In genomic region chr17:29399241-29399910, GRCm38 (mm10) we compare ENCODE assay signal across 8 mouse cellular contexts. TPM values are rescaled to one million over a fixed set of nuclear protein-coding genes. Genes with fewer than 3 reads are reported as not detected.
DNase-seq lines count a peak whose midpoint lies in the region; ATAC-seq and TF ChIP-seq lines count a peak whose summit lies in the region.

No protein-coding gene starts in this region.

- peaks cover 49% of the 10 kb centered on the region for H3K4me1 ChIP-seq in forebrain, embryonic 10.5 days
- peaks cover 12% of the 10 kb centered on the region for H3K4me1 ChIP-seq in forebrain, embryonic 11.5 days (replicated peaks; ENCODE audit: control insufficient read depth, insufficient read depth, low read length)
- peaks cover 20% of the 10 kb centered on the region for H3K4me1 ChIP-seq in midbrain, embryonic 14.5 days (ENCODE audit: control insufficient read depth, insufficient read depth, low read length)
- peaks cover 6% of the 10 kb centered on the region; the same call in 1 of the 2 replicates for H3K4me1 ChIP-seq in midbrain, postnatal 0 days (ENCODE audit: insufficient read depth, low read length)
- peaks cover 62% of the 10 kb centered on the region for H3K4me1 ChIP-seq in liver, embryonic 13.5 days (replicated peaks)
- peaks cover 26% of the 10 kb centered on the region for H3K4me1 ChIP-seq in stomach, embryonic 16.5 days (ENCODE audit: control insufficient read depth, insufficient read depth, low read length)

- TF ChIP-seq CTCF in midbrain, postnatal 0 days (IDR thresholded peaks at IDR 0.05): no peak

- no peak for DNase-seq in forebrain, embryonic 10.5 days (ENCODE audit: extremely low spot score, low spot score)
- DNase-seq in forebrain, embryonic 11.5 days (ENCODE audit: low spot score): no peak
- DNase-seq in midbrain, embryonic 14.5 days: peak; percentile 45
- DNase-seq in midbrain, postnatal 0 days (ENCODE audit: low spot score): no peak
- no peak for DNase-seq in liver, embryonic 13.5 days
- no peak for DNase-seq in right cerebral cortex, postnatal 4 days

- no peaks in the 10 kb centered on the region for H3K9me3 ChIP-seq in forebrain, embryonic 10.5 days
- H3K9me3 ChIP-seq in forebrain, embryonic 11.5 days (ENCODE audit: control insufficient read depth, low read length): no peaks in the 10 kb centered on the region
- no peaks in the 10 kb centered on the region for H3K9me3 ChIP-seq in midbrain, embryonic 14.5 days (ENCODE audit: control insufficient read depth, low read length)
- no peaks in the 10 kb centered on the region for H3K9me3 ChIP-seq in midbrain, postnatal 0 days (ENCODE audit: low read length)
- H3K9me3 ChIP-seq in liver, embryonic 13.5 days (replicated peaks): no peaks in the 10 kb centered on the region
- no peaks in the 10 kb centered on the region for H3K9me3 ChIP-seq in stomach, embryonic 16.5 days (replicated peaks; ENCODE audit: control insufficient read depth, low read length)

- no peak overlapping the region for H3K9ac ChIP-seq in forebrain, embryonic 11.5 days (ENCODE audit: low read length)
- H3K9ac ChIP-seq in midbrain, embryonic 14.5 days (replicated peaks; ENCODE audit: low read length): no peak overlapping the region
- no peak overlapping the region for H3K9ac ChIP-seq in midbrain, postnatal 0 days (replicated peaks; ENCODE audit: low read length, poor library complexity, severe bottlenecking)
- H3K9ac ChIP-seq in liver, embryonic 13.5 days: peak overlapping the region; percentile 78
- H3K9ac ChIP-seq in stomach, embryonic 16.5 days (ENCODE audit: low read length): no peak overlapping the region; the same call in 1 of the 2 replicates

- peak overlapping the region; percentile 90 for H3K27ac ChIP-seq in forebrain, embryonic 10.5 days
- no peak overlapping the region for H3K27ac ChIP-seq in forebrain, embryonic 11.5 days (ENCODE audit: low read depth, low read length)
- no peak overlapping the region for H3K27ac ChIP-seq in midbrain, embryonic 14.5 days (replicated peaks; ENCODE audit: low read depth, low read length)
- no peak overlapping the region for H3K27ac ChIP-seq in midbrain, postnatal 0 days (ENCODE audit: low read depth, low read length)
- H3K27ac ChIP-seq in liver, embryonic 13.5 days: peak overlapping the region; percentile 93
- H3K27ac ChIP-seq in stomach, embryonic 16.5 days (ENCODE audit: low read length): peak overlapping the region; percentile 87; the same call in 1 of the 2 replicates

- 26% methylated on average over 14 of the region's 14 CpGs for WGBS in forebrain, embryonic 10.5 days
- WGBS in forebrain, embryonic 11.5 days: 41% methylated on average over 14 of the region's 14 CpGs
- WGBS in midbrain, embryonic 14.5 days: 46% methylated on average over 14 of the region's 14 CpGs
- 48% methylated on average over 14 of the region's 14 CpGs for WGBS in midbrain, postnatal 0 days
- WGBS in liver, embryonic 13.5 days (ENCODE audit: insufficient replicate concordance): 68% methylated on average over 14 of the region's 14 CpGs
- 56% methylated on average over 14 of the region's 14 CpGs for WGBS in stomach, embryonic 16.5 days

- ATAC-seq in forebrain, embryonic 11.5 days (replicated peaks; ENCODE audit: low FRiP score): no peak
- no peak for ATAC-seq in midbrain, embryonic 14.5 days (ENCODE audit: low FRiP score, low TSS enrichment)
- ATAC-seq in midbrain, postnatal 0 days (ENCODE audit: low FRiP score): no peak
- ATAC-seq in liver, embryonic 13.5 days (ENCODE audit: low read depth): no peak
- no peak for ATAC-seq in stomach, embryonic 16.5 days (ENCODE audit: insufficient read depth, low FRiP score)
- ATAC-seq in erythroid progenitor cell, adult 5-6 weeks (replicated peaks; ENCODE audit: low FRiP score, poor library complexity, severe bottlenecking): no peak

- H3K36me3 ChIP-seq in forebrain, embryonic 10.5 days (replicated peaks): no peaks in the 10 kb centered on the region
- no peaks in the 10 kb centered on the region for H3K36me3 ChIP-seq in forebrain, embryonic 11.5 days (ENCODE audit: control insufficient read depth, insufficient read depth, low read length)
- no peaks in the 10 kb centered on the region for H3K36me3 ChIP-seq in midbrain, embryonic 14.5 days (ENCODE audit: control insufficient read depth, insufficient read depth, low read length)
- no peaks in the 10 kb centered on the region for H3K36me3 ChIP-seq in midbrain, postnatal 0 days (ENCODE audit: insufficient read depth, low read length)
- H3K36me3 ChIP-seq in liver, embryonic 13.5 days: no peaks in the 10 kb centered on the region
- H3K36me3 ChIP-seq in stomach, embryonic 16.5 days (ENCODE audit: control insufficient read depth, insufficient read depth, low read length): no peaks in the 10 kb centered on the region

- peaks cover 58% of the 10 kb centered on the region for H3K27me3 ChIP-seq in forebrain, embryonic 10.5 days (ENCODE audit: poor library complexity, severe bottlenecking)
- H3K27me3 ChIP-seq in forebrain, embryonic 11.5 days (ENCODE audit: control insufficient read depth, insufficient read depth, low read length): no peaks in the 10 kb centered on the region; the same call in 1 of the 2 replicates
- no peaks in the 10 kb centered on the region for H3K27me3 ChIP-seq in midbrain, embryonic 14.5 days (ENCODE audit: control insufficient read depth, insufficient read depth, low read length)
- no peaks in the 10 kb centered on the region for H3K27me3 ChIP-seq in midbrain, postnatal 0 days (ENCODE audit: insufficient read depth, low read length)
- no peaks in the 10 kb centered on the region for H3K27me3 ChIP-seq in liver, embryonic 13.5 days
- H3K27me3 ChIP-seq in stomach, embryonic 16.5 days (ENCODE audit: control insufficient read depth, insufficient read depth, low read length): no peaks in the 10 kb centered on the region

- H3K4me2 ChIP-seq in forebrain, embryonic 11.5 days (ENCODE audit: low read depth, low read length, severe bottlenecking): no peak overlapping the region
- no peak overlapping the region for H3K4me2 ChIP-seq in midbrain, embryonic 14.5 days (ENCODE audit: low read length)
- H3K4me2 ChIP-seq in midbrain, postnatal 0 days (ENCODE audit: low read depth, low read length, poor library complexity, severe bottlenecking): no peak overlapping the region
- H3K4me2 ChIP-seq in liver, embryonic 13.5 days: peak overlapping the region; percentile 89; the same call in 1 of the 2 replicates
- no peak overlapping the region for H3K4me2 ChIP-seq in stomach, embryonic 16.5 days (ENCODE audit: low read depth, low read length)

- H3K4me3 ChIP-seq in forebrain, embryonic 10.5 days: no peak overlapping the region
- no peak overlapping the region for H3K4me3 ChIP-seq in forebrain, embryonic 11.5 days (ENCODE audit: low read depth, low read length)
- H3K4me3 ChIP-seq in midbrain, embryonic 14.5 days (replicated peaks; ENCODE audit: low read depth, low read length): no peak overlapping the region
- H3K4me3 ChIP-seq in midbrain, postnatal 0 days (ENCODE audit: low read depth, low read length): no peak overlapping the region
- H3K4me3 ChIP-seq in liver, embryonic 13.5 days (replicated peaks): no peak overlapping the region
- no peak overlapping the region for H3K4me3 ChIP-seq in stomach, embryonic 16.5 days (replicated peaks; ENCODE audit: low read length)

RNA-seq across cellular contexts. Expression of gene Fgd2, which starts 38.7 kb away (rescaled TPM):
- polyA plus RNA-seq in forebrain, embryonic 10.5 days (2016; fragmentation: Nextera tagmentation; extraction: Ambion mirVana): 5.4 and 6.3 TPM in 2 replicates
- polyA plus RNA-seq in forebrain, embryonic 11.5 days (2014; fragmentation: Nextera tagmentation; extraction: Ambion mirVana): 2.4 TPM in 2 replicates
- 4.4 and 4.9 TPM in 2 replicates for polyA plus RNA-seq in midbrain, embryonic 14.5 days (2014; fragmentation: Nextera tagmentation; extraction: Ambion mirVana)
- total RNA-seq in midbrain, postnatal 0 days (2014; rRNA removed): 13.4 and 27.3 TPM in 2 replicates
- 14.4 and 16.5 TPM in 2 replicates for polyA plus RNA-seq in midbrain, postnatal 0 days (2015; fragmentation: Nextera tagmentation; extraction: Ambion mirVana)
- polyA plus RNA-seq in liver, embryonic 13.5 days (2015; fragmentation: Nextera tagmentation; extraction: Ambion mirVana): 4.5 and 5.0 TPM in 2 replicates
- 12.1 and 13.1 TPM in 2 replicates for polyA plus RNA-seq in stomach, embryonic 16.5 days (2015; fragmentation: Nextera tagmentation; extraction: Ambion mirVana)
- 4.0 and 6.3 TPM in 2 replicates for total RNA-seq in erythroid progenitor cell, adult 5-6 weeks (2015; ENCODE audit: low replicate concordance)
- 0.98 and 5.0 TPM in 2 replicates for total RNA-seq in erythroid progenitor cell, adult 5-6 weeks (2017; ENCODE audit: low replicate concordance)

RNA-seq across cellular contexts. Expression of gene Mtch1, which starts 51.6 kb away (rescaled TPM):
- 255 and 270 TPM in 2 replicates for polyA plus RNA-seq in forebrain, embryonic 10.5 days (2016; fragmentation: Nextera tagmentation; extraction: Ambion mirVana)
- polyA plus RNA-seq in forebrain, embryonic 11.5 days (2014; fragmentation: Nextera tagmentation; extraction: Ambion mirVana): 332 and 420 TPM in 2 replicates
- 533 and 550 TPM in 2 replicates for polyA plus RNA-seq in midbrain, embryonic 14.5 days (2014; fragmentation: Nextera tagmentation; extraction: Ambion mirVana)
- 605 and 625 TPM in 2 replicates for total RNA-seq in midbrain, postnatal 0 days (2014; rRNA removed)
- 510 and 517 TPM in 2 replicates for polyA plus RNA-seq in midbrain, postnatal 0 days (2015; fragmentation: Nextera tagmentation; extraction: Ambion mirVana)
- 55.2 and 64.0 TPM in 2 replicates for polyA plus RNA-seq in liver, embryonic 13.5 days (2015; fragmentation: Nextera tagmentation; extraction: Ambion mirVana)
- polyA plus RNA-seq in stomach, embryonic 16.5 days (2015; fragmentation: Nextera tagmentation; extraction: Ambion mirVana): 91.7 and 102 TPM in 2 replicates
- 32.1 and 42.3 TPM in 2 replicates for total RNA-seq in erythroid progenitor cell, adult 5-6 weeks (2015; ENCODE audit: low replicate concordance)
- 12.3 and 31.1 TPM in 2 replicates for total RNA-seq in erythroid progenitor cell, adult 5-6 weeks (2017; ENCODE audit: low replicate concordance)

Comparison
In these comparisons a context has a peak if more than half of its experiments do, and no peak if none do; other contexts are left out.
1. H3K27ac ChIP-seq: peak in forebrain, embryonic 10.5 days (single experiment), liver, embryonic 13.5 days (single experiment) and stomach, embryonic 16.5 days (single experiment); none in forebrain, embryonic 11.5 days (single experiment), midbrain, embryonic 14.5 days (single experiment) and midbrain, postnatal 0 days (single experiment).